Mouse (Mus musculus): Measurements from ENCODE around the gene Slc35f4. TPM values are rescaled to one million over a fixed set of nuclear protein-coding genes. Genes with fewer than 3 reads are reported as not detected.
A peak's percentile ranks its signal among the peaks of the same experiment; 100 is the strongest.

Slc35f4 gene
- polyA plus RNA-seq, 1 experiment from 2014 or later: 0.16 TPM

- Histone ChIP-seq H3K4me3 (ENCODE audit: low read length) (no peak overlapping the region), H3K4me1 (ENCODE audit: control insufficient read depth, insufficient read depth, low read length) (peaks cover 6% of the 10 kb centered on the region), H3K9ac (ENCODE audit: low read length) (no peak overlapping the region), H3K27me3 (ENCODE audit: control insufficient read depth, insufficient read depth, low read length) (no peaks in the 10 kb centered on the region), H3K9me3 (replicated peaks; ENCODE audit: control insufficient read depth, low read length) (no peaks in the 10 kb centered on the region), H3K36me3 (ENCODE audit: control insufficient read depth, insufficient read depth) (no peaks in the 10 kb centered on the region), H3K4me2 (ENCODE audit: low read depth, low read length) (no peak overlapping the region), H3K27ac (ENCODE audit: low read length) (peak overlapping the region; percentile 69)
- ATAC-seq (replicated peaks; ENCODE audit: extremely low read depth, insufficient read depth, low FRiP score): peak; percentile 86
- WGBS: 33% methylated on average over 1 of the region's 1 CpGs
Measured at GRCm38 (mm10) chr14:49493793-49494192, 32.1 kb downstream of the Slc35f4 start.

- WGBS: 67% methylated on average over 3 of the region's 3 CpGs
- H3K9me3 ChIP-seq (replicated peaks; ENCODE audit: control insufficient read depth, low read length): no peaks in the 10 kb centered on the region
- no peak overlapping the region for H3K4me2 ChIP-seq (ENCODE audit: low read depth, low read length)
- no peaks in the 10 kb centered on the region for H3K27me3 ChIP-seq (ENCODE audit: control insufficient read depth, insufficient read depth, low read length)
- H3K27ac ChIP-seq (ENCODE audit: low read length): no peak overlapping the region
- no peak for ATAC-seq (replicated peaks; ENCODE audit: extremely low read depth, insufficient read depth, low FRiP score)
- peaks cover 6% of the 10 kb centered on the region for H3K4me1 ChIP-seq (ENCODE audit: control insufficient read depth, insufficient read depth, low read length)
- H3K9ac ChIP-seq (ENCODE audit: low read length): no peak overlapping the region
- no peaks in the 10 kb centered on the region for H3K36me3 ChIP-seq (ENCODE audit: control insufficient read depth, insufficient read depth)
- H3K4me3 ChIP-seq (ENCODE audit: low read length): no peak overlapping the region
Measured at GRCm38 (mm10) chr14:49492506-49492905, 33.3 kb downstream of the Slc35f4 start.

GRCm38 (mm10) chr14:49476602-49477001, 49.2 kb downstream of the Slc35f4 start:
- 72% methylated on average over 2 of the region's 2 CpGs for WGBS
- no peak for ATAC-seq (replicated peaks; ENCODE audit: extremely low read depth, insufficient read depth, low FRiP score)
- Histone ChIP-seq H3K27me3 (ENCODE audit: control insufficient read depth, insufficient read depth, low read length) (no peaks in the 10 kb centered on the region), H3K4me1 (ENCODE audit: control insufficient read depth, insufficient read depth, low read length) (no peaks in the 10 kb centered on the region), H3K9ac (ENCODE audit: low read length) (no peak overlapping the region), H3K4me2 (ENCODE audit: low read depth, low read length) (no peak overlapping the region), H3K4me3 (ENCODE audit: low read length) (no peak overlapping the region), H3K27ac (ENCODE audit: low read length) (no peak overlapping the region), H3K9me3 (replicated peaks; ENCODE audit: control insufficient read depth, low read length) (no peaks in the 10 kb centered on the region), H3K36me3 (ENCODE audit: control insufficient read depth, insufficient read depth) (no peaks in the 10 kb centered on the region)

- Histone ChIP-seq H3K27me3 (ENCODE audit: control insufficient read depth, insufficient read depth, low read length) (no peaks in the 10 kb centered on the region), H3K27ac (ENCODE audit: low read length) (no peak overlapping the region; the same call in 1 of the 2 replicates), H3K36me3 (ENCODE audit: control insufficient read depth, insufficient read depth) (no peaks in the 10 kb centered on the region), H3K9me3 (replicated peaks; ENCODE audit: control insufficient read depth, low read length) (no peaks in the 10 kb centered on the region), H3K4me1 (ENCODE audit: control insufficient read depth, insufficient read depth, low read length) (no peaks in the 10 kb centered on the region), H3K9ac (ENCODE audit: low read length) (no peak overlapping the region), H3K4me2 (ENCODE audit: low read depth, low read length) (no peak overlapping the region), H3K4me3 (ENCODE audit: low read length) (no peak overlapping the region)
- no peak for ATAC-seq (replicated peaks; ENCODE audit: extremely low read depth, insufficient read depth, low FRiP score)
- 51% methylated on average over 2 of the region's 2 CpGs for WGBS
Measured at GRCm38 (mm10) chr14:49461761-49462160, 64.1 kb downstream of the Slc35f4 start.

GRCm38 (mm10) chr14:49460799-49461198, 65.0 kb downstream of the Slc35f4 start:
- Histone ChIP-seq H3K9me3 (replicated peaks; ENCODE audit: control insufficient read depth, low read length) (no peaks in the 10 kb centered on the region), H3K4me1 (ENCODE audit: control insufficient read depth, insufficient read depth, low read length) (no peaks in the 10 kb centered on the region), H3K27me3 (ENCODE audit: control insufficient read depth, insufficient read depth, low read length) (no peaks in the 10 kb centered on the region), H3K27ac (ENCODE audit: low read length) (no peak overlapping the region), H3K4me2 (ENCODE audit: low read depth, low read length) (no peak overlapping the region), H3K9ac (ENCODE audit: low read length) (no peak overlapping the region), H3K36me3 (ENCODE audit: control insufficient read depth, insufficient read depth) (no peaks in the 10 kb centered on the region), H3K4me3 (ENCODE audit: low read length) (no peak overlapping the region)
- 75% methylated on average over 3 of the region's 3 CpGs for WGBS
- no peak for ATAC-seq (replicated peaks; ENCODE audit: extremely low read depth, insufficient read depth, low FRiP score)

- H3K4me1 ChIP-seq (ENCODE audit: control insufficient read depth, insufficient read depth, low read length): no peaks in the 10 kb centered on the region
- no peaks in the 10 kb centered on the region for H3K9me3 ChIP-seq (replicated peaks; ENCODE audit: control insufficient read depth, low read length)
- no peak overlapping the region for H3K27ac ChIP-seq (ENCODE audit: low read length)
- WGBS: 87% methylated on average over 6 of the region's 6 CpGs
- no peaks in the 10 kb centered on the region for H3K27me3 ChIP-seq (ENCODE audit: control insufficient read depth, insufficient read depth, low read length)
- ATAC-seq (replicated peaks; ENCODE audit: extremely low read depth, insufficient read depth, low FRiP score): no peak
- H3K4me2 ChIP-seq (ENCODE audit: low read depth, low read length): no peak overlapping the region
- H3K4me3 ChIP-seq (ENCODE audit: low read length): no peak overlapping the region
- H3K36me3 ChIP-seq (ENCODE audit: control insufficient read depth, insufficient read depth): no peaks in the 10 kb centered on the region
- no peak overlapping the region for H3K9ac ChIP-seq (ENCODE audit: low read length)
Measured at GRCm38 (mm10) chr14:49454283-49454914, 71.4 kb downstream of the Slc35f4 start.

- H3K4me3 ChIP-seq (ENCODE audit: low read length): no peak overlapping the region
- H3K9me3 ChIP-seq (replicated peaks; ENCODE audit: control insufficient read depth, low read length): no peaks in the 10 kb centered on the region
- ATAC-seq (replicated peaks; ENCODE audit: extremely low read depth, insufficient read depth, low FRiP score): no peak
- H3K4me1 ChIP-seq (ENCODE audit: control insufficient read depth, insufficient read depth, low read length): no peaks in the 10 kb centered on the region
- no peaks in the 10 kb centered on the region for H3K36me3 ChIP-seq (ENCODE audit: control insufficient read depth, insufficient read depth)
- H3K4me2 ChIP-seq (ENCODE audit: low read depth, low read length): no peak overlapping the region
- no peak overlapping the region for H3K9ac ChIP-seq (ENCODE audit: low read length)
- WGBS: 27% methylated on average over 3 of the region's 3 CpGs
- H3K27ac ChIP-seq (ENCODE audit: low read length): no peak overlapping the region
- H3K27me3 ChIP-seq (ENCODE audit: control insufficient read depth, insufficient read depth, low read length): no peaks in the 10 kb centered on the region
Measured at GRCm38 (mm10) chr14:49453782-49454181, 72.1 kb downstream of the Slc35f4 start.

GRCm38 (mm10) chr14:49447669-49448068, 78.2 kb downstream of the Slc35f4 start:
- Histone ChIP-seq H3K27ac (ENCODE audit: low read length) (no peak overlapping the region), H3K4me3 (ENCODE audit: low read length) (no peak overlapping the region), H3K36me3 (ENCODE audit: control insufficient read depth, insufficient read depth) (no peaks in the 10 kb centered on the region), H3K4me2 (ENCODE audit: low read depth, low read length) (no peak overlapping the region), H3K27me3 (ENCODE audit: control insufficient read depth, insufficient read depth, low read length) (no peaks in the 10 kb centered on the region), H3K9ac (ENCODE audit: low read length) (no peak overlapping the region), H3K9me3 (replicated peaks; ENCODE audit: control insufficient read depth, low read length) (no peaks in the 10 kb centered on the region), H3K4me1 (ENCODE audit: control insufficient read depth, insufficient read depth, low read length) (no peaks in the 10 kb centered on the region)
- ATAC-seq (replicated peaks; ENCODE audit: extremely low read depth, insufficient read depth, low FRiP score): no peak
- WGBS: 38% methylated on average over 7 of the region's 7 CpGs

GRCm38 (mm10) chr14:49446461-49446860, 79.4 kb downstream of the Slc35f4 start:
- Histone ChIP-seq H3K9me3 (replicated peaks; ENCODE audit: control insufficient read depth, low read length) (no peaks in the 10 kb centered on the region), H3K4me2 (ENCODE audit: low read depth, low read length) (no peak overlapping the region), H3K27me3 (ENCODE audit: control insufficient read depth, insufficient read depth, low read length) (no peaks in the 10 kb centered on the region), H3K4me3 (ENCODE audit: low read length) (no peak overlapping the region), H3K9ac (ENCODE audit: low read length) (no peak overlapping the region), H3K36me3 (ENCODE audit: control insufficient read depth, insufficient read depth) (no peaks in the 10 kb centered on the region), H3K4me1 (ENCODE audit: control insufficient read depth, insufficient read depth, low read length) (no peaks in the 10 kb centered on the region), H3K27ac (ENCODE audit: low read length) (no peak overlapping the region)
- 43% methylated on average over 7 of the region's 7 CpGs for WGBS
- ATAC-seq (replicated peaks; ENCODE audit: extremely low read depth, insufficient read depth, low FRiP score): no peak

Data from heart, embryonic 16.5 days (tissue).